Mouse (Mus musculus) stomach, postnatal 0 days (tissue): ENCODE measurements at regions not wholly inside any gene's neighbourhood (a gene's known extent, or its start where the extent isn't known, plus 50 kb on each side); places are given as distances from the start of the nearest gene placed in this dataset.

Experiments
- ATAC-seq: fragments of 200-750 bp; cut with Nextera tagmentation; 2 replicates; pipeline ENCODE4 v1.8.0; 2017; ENCODE audit not compliant: low FRiP score, low TSS enrichment
- DNase-seq: peaks from one replicate; pipeline ENCODE4 v3.0.0-alpha.2; 2016; ENCODE audit warnings: low spot score
- H3K27ac ChIP-seq: fragments of 300-500 bp; sonication (generic); replicated peaks from 2 replicates; pipeline ENCODE4 v1.5.1; 2014; ENCODE audit warnings: mild to moderate bottlenecking, control low read depth
- H3K27me3 ChIP-seq: fragments of 300-500 bp; sonication (generic); 2 replicates; pipeline ENCODE4 v1.6.1; 2014; ENCODE audit warnings: low read length; ENCODE audit not compliant: control insufficient read depth, insufficient read depth
- H3K36me3 ChIP-seq: fragments of 300-500 bp; sonication (generic); 2 replicates; pipeline ENCODE4 v1.6.1; 2014; ENCODE audit warnings: low read length, mixed read lengths; ENCODE audit not compliant: control insufficient read depth, insufficient read depth
- H3K4me1 ChIP-seq: fragments of 300-500 bp; sonication (generic); replicated peaks from 2 replicates; pipeline ENCODE4 v1.6.1; 2014; ENCODE audit warnings: antibody characterized with exemption; ENCODE audit not compliant: control insufficient read depth, insufficient read depth
- H3K4me2 ChIP-seq: fragments of 300-500 bp; sonication (generic); replicated peaks from 2 replicates; pipeline ENCODE4 v1.6.1; 2014; ENCODE audit warnings: low read depth, mild to moderate bottlenecking, control low read depth, moderate library complexity
- H3K4me3 ChIP-seq: fragments of 300-500 bp; sonication (generic); 2 replicates; pipeline ENCODE4 v1.5.1; 2014; ENCODE audit warnings: low read depth, low read length, control low read depth
- H3K9ac ChIP-seq: fragments of 300-500 bp; sonication (generic); 2 replicates; pipeline ENCODE4 v1.6.1; 2014; ENCODE audit warnings: mild to moderate bottlenecking, low read length, control low read depth, mixed read lengths
- H3K9me3 ChIP-seq: fragments of 300-500 bp; sonication (generic); 2 replicates; pipeline ENCODE4 v1.6.1; 2016; ENCODE audit warnings: low read length; ENCODE audit not compliant: control insufficient read depth
- CTCF ChIP-seq: IDR thresholded peaks from 2 replicates; pipeline ENCODE4 v1.5.1; 2016; ENCODE audit warnings: antibody characterized with exemption, low read depth, mild to moderate bottlenecking, moderate library complexity
- EP300 ChIP-seq: optimal IDR thresholded peaks from 2 replicates; pipeline ENCODE3; 2016; ENCODE audit warnings: antibody characterized with exemption
- WGBS: fragments of 180-500 bp; shearing (Covaris S2); extraction: QIAGEN DNeasy Blood & Tissue Kit; methylation state at CpG from one replicate; pipeline ENCODE4 v1.1.7; 2014; 5-methylcytosine and 5-hydroxymethylcytosine counted together

- DNase-seq (no peak), ATAC-seq (no peak)
- no peak overlapping the region for H3K4me3 ChIP-seq
- no peaks in the 10 kb centered on the region for H3K9me3 ChIP-seq
- H3K4me1 ChIP-seq, result no peaks in the 10 kb centered on the region
- H3K4me2 ChIP-seq, result no peak overlapping the region
- no peak overlapping the region for H3K9ac ChIP-seq
- TF ChIP-seq CTCF (no peak), EP300 (no peak)
- no peak overlapping the region for H3K27ac ChIP-seq
- no peaks in the 10 kb centered on the region for H3K36me3 ChIP-seq
- WGBS, result 55% methylated on average over 11 of the region's 11 CpGs
- H3K27me3 ChIP-seq, result no peaks in the 10 kb centered on the region
Observed at GRCm38 (mm10) chr1:189494896-189495295, 92.8 kb upstream of the Kcnk2 start.

GRCm38 (mm10) chr1:189485336-189485735 is 83.3 kb upstream of the Kcnk2 start:
- Histone ChIP-seq H3K36me3 (no peaks in the 10 kb centered on the region), H3K4me2 (no peak overlapping the region), H3K27ac (no peak overlapping the region), H3K9ac (no peak overlapping the region), H3K27me3 (no peaks in the 10 kb centered on the region), H3K9me3 (no peaks in the 10 kb centered on the region), H3K4me1 (no peaks in the 10 kb centered on the region), H3K4me3 (no peak overlapping the region)
- DNase-seq (no peak), ATAC-seq (no peak)
- WGBS, result 74% methylated on average over 4 of the region's 4 CpGs
- TF ChIP-seq CTCF, result no peak
- no peak for TF ChIP-seq EP300

- no peak overlapping the region for H3K4me2 ChIP-seq
- no peak overlapping the region for H3K4me3 ChIP-seq
- 83% methylated on average over 7 of the region's 7 CpGs for WGBS
- no peak for DNase-seq
- H3K27ac ChIP-seq, result no peak overlapping the region
- no peaks in the 10 kb centered on the region for H3K27me3 ChIP-seq
- H3K9me3 ChIP-seq, result no peaks in the 10 kb centered on the region
- no peaks in the 10 kb centered on the region for H3K4me1 ChIP-seq
- no peak for ATAC-seq
- H3K36me3 ChIP-seq, result no peaks in the 10 kb centered on the region
- TF ChIP-seq EP300 (no peak), CTCF (no peak)
- no peak overlapping the region for H3K9ac ChIP-seq
Observed at GRCm38 (mm10) chr1:189483331-189483730, 81.3 kb upstream of the Kcnk2 start.

- no peak overlapping the region for H3K4me3 ChIP-seq
- DNase-seq (no peak), ATAC-seq (no peak)
- no peaks in the 10 kb centered on the region for H3K27me3 ChIP-seq
- H3K4me2 ChIP-seq, result no peak overlapping the region
- no peaks in the 10 kb centered on the region for H3K4me1 ChIP-seq
- H3K36me3 ChIP-seq, result no peaks in the 10 kb centered on the region
- H3K9ac ChIP-seq, result no peak overlapping the region
- 61% methylated on average over 6 of the region's 6 CpGs for WGBS
- H3K27ac ChIP-seq, result no peak overlapping the region
- TF ChIP-seq CTCF (no peak), EP300 (no peak)
- H3K9me3 ChIP-seq, result no peaks in the 10 kb centered on the region
Observed at GRCm38 (mm10) chr1:189478051-189478450, 76.0 kb upstream of the Kcnk2 start.

- WGBS, result 91% methylated on average over 14 of the region's 14 CpGs
- DNase-seq, result no peak
- no peak overlapping the region for H3K4me2 ChIP-seq
- H3K9ac ChIP-seq, result no peak overlapping the region
- H3K9me3 ChIP-seq, result no peaks in the 10 kb centered on the region
- no peak for TF ChIP-seq EP300
- no peak for TF ChIP-seq CTCF
- H3K4me3 ChIP-seq, result no peak overlapping the region
- no peaks in the 10 kb centered on the region for H3K4me1 ChIP-seq
- ATAC-seq, result no peak
- no peak overlapping the region for H3K27ac ChIP-seq
- no peaks in the 10 kb centered on the region for H3K27me3 ChIP-seq
- H3K36me3 ChIP-seq, result no peaks in the 10 kb centered on the region
Observed at GRCm38 (mm10) chr1:189476796-189477195, 74.7 kb upstream of the Kcnk2 start.

GRCm38 (mm10) chr1:189473071-189473470 is 71.0 kb upstream of the Kcnk2 start:
- ATAC-seq, result no peak
- 87% methylated on average over 4 of the region's 4 CpGs for WGBS
- no peak overlapping the region for H3K4me2 ChIP-seq

More at GRCm38 (mm10) chr1:189473071-189473470, 71.0 kb upstream of the Kcnk2 start:
- Histone ChIP-seq H3K9me3 (no peaks in the 10 kb centered on the region), H3K27me3 (no peaks in the 10 kb centered on the region), H3K27ac (no peak overlapping the region), H3K4me3 (no peak overlapping the region), H3K4me1 (no peaks in the 10 kb centered on the region), H3K36me3 (no peaks in the 10 kb centered on the region), H3K9ac (no peak overlapping the region)
- TF ChIP-seq CTCF, result no peak
- no peak for TF ChIP-seq EP300
- DNase-seq, result no peak
